Mouse (Mus musculus) lung, adult 18-20 months (tissue): ENCODE data around the gene Dock2.

Experiments used
- DNase-seq, 2 experiments: peaks; one replicate each; pipeline ENCODE4 v3.0.0; 2022; ENCODE audit warnings: mixed read lengths in 2 of 2

Gene Dock2

GRCm38 (mm10) chr11:34763739-34764361 lies 19.8 kb downstream of the Dock2 start:
- DNase-seq, result no peak

DNA sequence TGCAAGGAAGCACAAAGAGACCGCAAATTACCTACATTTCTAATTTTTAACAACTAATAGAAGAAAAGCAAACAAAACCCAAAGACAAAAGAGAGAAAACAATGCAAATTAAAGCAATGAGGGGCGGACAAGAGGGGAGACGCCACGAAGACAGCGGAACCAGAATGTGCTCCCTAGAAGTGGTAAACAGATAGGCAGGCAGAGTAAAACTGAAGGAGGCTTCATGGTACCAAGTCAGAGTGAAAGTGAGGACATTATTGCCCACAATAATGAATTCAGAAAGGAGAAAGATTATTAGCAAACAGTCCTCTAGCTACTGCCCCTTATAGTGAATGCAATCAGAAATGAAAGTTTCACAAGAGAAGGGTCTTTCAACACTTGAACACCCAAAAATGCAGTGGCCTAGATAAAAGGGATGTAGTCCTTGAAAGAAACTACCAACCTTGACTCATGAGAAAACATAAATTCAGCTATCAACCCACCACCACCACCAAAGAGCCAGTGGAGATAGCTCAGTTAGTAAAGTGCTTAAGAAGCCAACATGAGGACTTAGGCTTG lies 21.0 kb downstream of the Dock2 start:
- DNase-seq, result no peak

DNA sequence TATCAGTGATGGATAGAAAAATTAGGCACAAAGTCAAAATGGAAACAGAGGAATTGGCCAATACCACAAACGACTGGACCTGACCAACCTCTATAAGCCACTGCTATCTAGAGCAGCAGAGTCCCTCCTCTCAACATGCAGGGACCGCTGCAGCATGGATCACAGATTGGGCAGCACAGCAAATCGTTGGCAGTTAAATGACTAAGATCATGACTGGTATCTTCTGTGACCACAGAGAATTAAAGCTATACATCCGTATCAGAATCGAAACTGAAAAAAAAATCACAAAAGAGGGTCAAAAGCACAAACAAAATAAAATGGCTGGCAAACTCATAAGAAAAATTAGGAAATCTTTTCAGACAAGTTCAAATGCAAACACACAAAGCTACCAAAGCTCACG lies 21.6 kb downstream of the Dock2 start:
- DNase-seq, result no peak

GRCm38 (mm10) chr11:34759582-34759981 lies 24.1 kb downstream of the Dock2 start:
- no peak for DNase-seq

- DNase-seq, result no peak
Observed at GRCm38 (mm10) chr11:34741081-34741480, 42.6 kb downstream of the Dock2 start.

DNA sequence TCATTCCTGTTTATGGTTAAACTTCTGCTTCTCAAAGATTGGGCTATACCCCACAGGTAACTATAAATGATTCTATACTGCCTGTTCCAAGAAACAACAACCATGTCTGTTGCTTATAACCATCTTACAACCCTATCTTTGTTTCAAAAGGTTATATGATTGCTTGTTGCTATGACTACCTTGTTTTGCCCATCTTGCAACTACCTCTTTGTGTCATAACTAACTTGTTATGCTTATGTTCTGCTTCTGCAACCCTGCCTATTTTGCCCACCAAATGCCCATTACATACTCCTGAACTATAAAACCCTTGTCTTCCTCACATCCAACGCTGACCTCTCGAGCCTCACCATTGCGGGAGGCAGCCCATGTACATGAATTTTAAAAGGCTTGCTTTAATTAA lies 43.9 kb downstream of the Dock2 start:
- DNase-seq, result no peak

DNA sequence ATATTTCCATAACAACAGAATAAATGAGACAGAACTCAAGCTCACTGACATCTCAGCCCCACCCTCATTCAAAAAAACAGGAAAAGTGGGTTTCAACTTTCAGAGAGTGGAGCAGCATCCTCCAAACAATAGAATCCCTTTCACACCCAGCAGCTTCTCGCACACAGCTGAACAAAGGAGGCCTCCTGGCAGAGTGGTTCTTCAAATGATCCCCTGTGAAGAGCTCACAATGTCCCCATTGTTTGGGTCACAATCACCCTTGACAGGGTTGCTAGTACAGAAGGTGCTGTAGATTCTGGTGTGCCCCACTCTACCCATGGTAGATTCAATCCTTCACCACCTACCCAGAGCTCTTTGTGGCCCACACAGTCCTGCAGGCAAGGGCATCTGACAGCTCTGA lies 44.7 kb downstream of the Dock2 start:
- no peak for DNase-seq

- no peak for DNase-seq
Observed at GRCm38 (mm10) chr11:34737193-34737592, 46.5 kb downstream of the Dock2 start.

DNA sequence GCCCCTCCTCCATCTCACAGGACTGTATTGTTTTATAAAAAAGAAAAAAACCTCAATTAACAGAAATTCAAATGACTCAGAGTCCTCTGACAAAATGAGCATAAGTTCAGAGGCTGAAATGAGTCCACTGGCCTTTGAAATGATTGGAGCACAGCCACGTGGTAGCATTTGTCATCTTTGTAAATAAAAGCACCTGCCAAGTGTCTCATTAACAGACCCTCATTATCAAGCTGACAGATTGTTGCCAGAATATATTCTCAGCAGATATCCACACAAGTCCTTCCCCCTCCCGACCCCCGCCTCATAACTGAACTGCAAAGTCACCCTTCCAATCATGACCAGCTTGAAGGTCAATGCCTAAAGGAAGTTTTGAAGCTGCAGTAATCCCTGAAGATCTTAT lies 49.7 kb downstream of the Dock2 start:
- no peak for DNase-seq

GRCm38 (mm10) chr11:34727467-34727866 lies 56.2 kb downstream of the Dock2 start:
- no peak for DNase-seq

DNA sequence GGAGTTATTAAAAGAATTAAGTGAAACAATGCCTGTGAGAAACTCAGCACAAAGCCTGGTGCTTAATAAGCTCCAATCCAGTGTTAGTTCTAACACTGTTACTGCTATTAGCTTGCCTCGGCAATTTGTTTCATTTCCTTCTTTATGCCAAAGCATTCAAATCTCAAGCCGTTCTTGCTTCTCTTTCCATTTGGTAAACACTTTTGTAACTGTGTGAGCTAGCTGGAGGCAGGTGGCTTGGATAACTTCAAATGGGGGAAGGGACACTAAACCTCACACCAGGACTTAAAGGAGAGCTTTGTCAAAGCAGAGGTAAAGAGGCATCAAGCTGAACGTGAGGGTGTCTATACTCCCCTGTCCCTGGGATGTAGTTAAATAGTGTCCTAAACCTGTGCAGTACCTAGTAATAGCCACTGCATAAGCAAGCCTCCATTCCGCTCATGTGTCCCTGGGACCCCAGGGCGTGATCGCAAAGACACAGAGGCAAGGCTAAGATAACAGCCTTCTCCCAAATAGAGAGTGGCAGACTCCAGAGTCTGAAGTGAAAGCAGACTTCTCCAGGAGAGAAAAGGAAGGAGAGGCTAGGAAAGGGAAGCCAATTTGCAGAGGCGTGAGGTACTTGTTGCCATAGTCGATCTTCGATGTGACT lies 56.9 kb downstream of the Dock2 start:
- no peak for DNase-seq

GRCm38 (mm10) chr11:34713360-34713759 lies 70.3 kb downstream of the Dock2 start:
- DNase-seq, result no peak

- DNase-seq, result no peak
Observed at GRCm38 (mm10) chr11:34708278-34708677, 75.4 kb downstream of the Dock2 start.

- no peak for DNase-seq
Observed at GRCm38 (mm10) chr11:34707360-34707759, 76.3 kb downstream of the Dock2 start.

- DNase-seq, result no peak
Observed at GRCm38 (mm10) chr11:34705108-34705446, 78.6 kb downstream of the Dock2 start.

DNA sequence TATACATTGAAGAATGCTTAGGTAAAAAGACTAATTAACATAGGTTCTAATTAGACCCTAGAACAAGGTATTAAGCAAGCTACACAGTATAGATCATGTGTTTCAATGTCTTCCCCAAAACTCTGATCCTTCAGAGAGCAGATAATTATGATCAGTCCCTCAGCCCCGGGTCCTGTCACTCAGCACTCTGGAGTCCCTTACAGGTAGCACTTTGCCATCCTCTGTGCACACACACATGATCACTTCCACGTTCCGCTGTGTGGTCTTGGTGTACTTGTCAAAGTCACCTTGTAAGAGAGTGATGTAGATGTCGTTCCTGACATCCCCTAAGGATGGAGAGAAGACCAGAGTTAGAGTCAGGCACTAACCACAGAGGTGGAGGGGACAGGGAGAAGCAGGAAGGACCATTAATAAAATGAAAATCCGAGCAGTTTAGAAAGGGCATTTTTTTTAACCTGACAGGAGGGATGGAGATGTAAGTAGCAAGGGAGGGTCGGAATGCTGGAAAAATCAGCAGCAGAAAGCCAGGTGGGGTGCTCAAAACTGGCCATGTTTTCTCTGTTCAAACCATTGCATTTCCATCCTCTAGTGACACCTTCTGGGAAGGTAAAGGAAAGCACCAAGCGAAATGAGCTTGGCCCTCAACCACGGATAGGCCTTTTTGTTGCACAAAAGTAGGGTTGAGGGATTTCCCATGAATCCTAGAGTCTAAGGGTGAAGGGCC lies 79.1 kb downstream of the Dock2 start:
- DNase-seq, result no peak

- no peak for DNase-seq
Observed at GRCm38 (mm10) chr11:34703851-34704250, 79.8 kb downstream of the Dock2 start.

- DNase-seq, result no peak
Observed at GRCm38 (mm10) chr11:34681790-34682189, 101.9 kb downstream of the Dock2 start.

DNA sequence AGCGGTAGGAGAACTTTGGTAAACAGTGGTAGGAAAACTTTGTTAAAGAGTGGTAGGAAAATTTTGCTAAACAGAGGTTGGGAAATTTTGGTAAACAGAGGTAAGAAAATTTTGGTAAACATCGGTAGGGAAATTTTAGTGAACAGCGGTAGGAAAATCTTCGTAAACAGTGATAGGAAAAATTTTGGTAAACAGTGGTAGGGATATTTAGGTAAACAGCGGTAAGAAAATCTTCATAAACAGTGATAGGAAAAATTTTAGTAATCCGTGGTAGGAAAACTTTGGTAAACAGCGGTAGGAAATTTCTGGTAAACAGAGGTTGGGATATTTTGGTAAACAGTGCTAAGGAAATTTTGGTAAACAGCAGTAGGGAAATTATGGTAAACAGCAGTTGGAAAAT lies 239.1 kb downstream of the Dock2 start:
- no peak for DNase-seq

- DNase-seq, result no peak
Observed at GRCm38 (mm10) chr11:34532131-34532530, 251.6 kb downstream of the Dock2 start.

GRCm38 (mm10) chr11:34530971-34531370 lies 252.7 kb downstream of the Dock2 start:
- no peak for DNase-seq

DNA sequence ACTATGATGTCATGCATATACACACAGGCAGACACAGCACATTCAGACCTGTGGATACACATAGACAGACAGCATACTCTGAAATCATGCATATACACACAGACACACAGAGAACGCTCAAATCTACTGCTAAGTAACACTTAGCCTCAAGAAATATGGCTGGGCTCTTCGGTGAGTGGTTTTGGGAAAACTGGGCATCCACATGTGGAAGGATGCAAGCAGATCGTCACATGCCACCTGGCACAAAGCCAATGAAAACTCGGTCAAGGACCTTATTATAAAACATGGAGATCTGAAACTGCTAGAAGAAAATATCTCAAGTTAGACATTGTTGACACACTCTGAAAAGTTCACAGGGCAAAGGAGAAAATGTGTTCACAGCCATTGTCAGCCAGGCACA lies 255.7 kb downstream of the Dock2 start:
- DNase-seq, result no peak

DNA sequence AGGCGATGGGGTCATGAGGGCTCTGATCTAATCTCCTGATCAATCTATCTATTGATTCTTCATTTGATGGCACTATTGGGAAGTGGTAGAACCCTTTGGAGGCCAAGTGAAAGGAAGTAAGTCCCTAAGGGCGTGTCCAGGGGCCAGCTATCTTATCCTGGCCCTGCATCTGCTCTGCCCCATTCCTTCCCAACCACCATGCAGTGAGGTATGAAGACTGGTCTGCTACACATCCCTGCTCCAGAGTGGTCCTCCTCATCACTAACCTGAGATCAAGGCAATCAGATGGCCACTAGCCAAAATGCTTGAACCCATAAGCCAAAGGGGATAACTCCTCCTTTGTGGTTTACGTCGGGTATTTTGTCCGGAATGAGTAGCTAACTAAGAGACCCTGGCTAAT lies 256.5 kb downstream of the Dock2 start:
- no peak for DNase-seq
